Mouse (Mus musculus) left cerebral cortex, adult 2 months (tissue): ENCODE data around the gene Sh3gl1. TPM values are rescaled to one million over a fixed set of nuclear protein-coding genes. Genes with fewer than 3 reads are reported as not detected.

Source experiments
- DNase-seq, 2 experiments: peaks; one replicate each; pipeline ENCODE4 v3.0.0; 2021 to 2022; ENCODE audit warnings: low spot score in 2 of 2, mixed read lengths in 1 of 2; ENCODE audit errors: extremely low spot score in 1 of 2
- H3K27ac ChIP-seq: fragments of 200-600 bp; 2 replicates; pipeline ENCODE4 v1.8.1; 2022
- H3K4me3 ChIP-seq: fragments of 200-600 bp; 2 replicates; pipeline ENCODE4 v1.8.1; 2022
- CTCF ChIP-seq: fragments of 200-600 bp; IDR thresholded peaks from 2 replicates; pipeline ENCODE4 v1.8.1; 2022; ENCODE audit warnings: antibody characterized with exemption, mild to moderate bottlenecking, moderate library complexity
- intact Hi-C: fragments of 180-260 bp; cut with DNase I; formaldehyde crosslinking; loops from one replicate; pipeline ENCODE4 v1.15.1; 2025
- total RNA-seq, 2 experiments: library from RNA; stranded (reverse); gene quantifications; 2 replicates each; pipeline ENCODE4 v1.2.3; 2021

Sh3gl1 gene
- total RNA-seq, 2 experiments from 2014 or later = 38.9 to 43.2 TPM

DNA sequence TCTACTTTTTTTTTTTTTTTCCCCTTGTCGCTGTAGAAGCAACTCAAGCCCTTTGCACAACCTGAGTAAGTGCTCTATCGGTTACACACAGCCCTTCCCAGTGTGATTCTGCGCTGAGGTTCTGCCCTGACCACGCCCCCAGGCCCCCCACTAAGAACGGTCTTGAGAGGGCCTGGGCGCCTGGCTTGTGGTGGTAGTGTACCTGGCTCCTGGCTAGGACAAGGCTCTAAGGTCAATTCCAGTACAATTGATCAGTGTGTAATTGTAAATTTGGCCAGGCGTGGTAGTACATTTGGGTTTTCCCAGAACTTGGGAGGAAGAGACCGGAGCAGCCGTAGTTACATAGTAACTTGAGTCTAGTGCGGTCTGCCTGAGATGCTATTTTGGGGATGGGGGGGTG, 29.5 kb downstream of the Sh3gl1 start:
- H3K27ac ChIP-seq = no peak overlapping the region
- intact Hi-C loops = no loop called here
- no peak for TF ChIP-seq CTCF
- DNase-seq = no peak
- H3K4me3 ChIP-seq = no peak overlapping the region

DNA sequence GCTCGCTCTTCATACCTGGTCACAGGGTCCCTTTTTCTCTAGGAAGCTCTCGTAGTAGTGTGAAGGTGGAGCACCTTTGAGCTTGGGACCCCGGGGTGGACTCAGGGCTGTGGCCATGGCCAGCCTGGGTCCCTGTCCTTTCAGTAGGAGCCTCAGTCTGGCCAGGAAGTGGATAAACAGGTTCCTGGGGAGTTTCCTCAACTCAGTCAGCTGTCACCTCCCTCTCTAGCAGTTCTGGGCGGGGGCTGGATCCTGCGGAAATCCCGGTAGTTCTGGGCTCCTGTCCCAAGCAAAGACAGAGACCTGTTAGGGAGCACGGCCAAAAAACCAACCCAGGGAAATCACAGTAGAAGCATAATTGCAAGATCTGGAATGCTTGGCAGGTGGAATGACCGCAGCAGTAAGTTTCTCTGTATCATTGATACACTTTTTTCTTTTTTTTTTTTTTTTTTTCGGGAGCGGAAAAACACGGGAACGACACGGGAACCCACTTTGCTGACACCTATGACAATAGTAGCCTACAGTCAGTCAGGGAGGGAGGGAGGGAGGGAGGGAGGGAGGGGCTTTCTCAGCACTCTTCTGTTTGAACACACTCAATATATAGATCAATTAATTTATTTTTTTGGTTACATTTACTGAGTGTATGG, 30.9 kb downstream of the Sh3gl1 start, which contains the start of the genes Stap2 and Mpnd:
Gene Stap2, minus strand, starts transcription at position 170 of the 647 bp plus-strand sequence.
Gene Mpnd, plus strand, starts transcription at position 297 of the 647 bp plus-strand sequence.
- intact Hi-C loops = no loop called here
- H3K27ac ChIP-seq = no peak within 1 kb of the TSS
- H3K4me3 ChIP-seq = 0 out of 2 replicates have a peak within 1 kb of the TSS, but pooled peaks have one; percentile 33
- no peak for DNase-seq
- no peak for TF ChIP-seq CTCF

DNA sequence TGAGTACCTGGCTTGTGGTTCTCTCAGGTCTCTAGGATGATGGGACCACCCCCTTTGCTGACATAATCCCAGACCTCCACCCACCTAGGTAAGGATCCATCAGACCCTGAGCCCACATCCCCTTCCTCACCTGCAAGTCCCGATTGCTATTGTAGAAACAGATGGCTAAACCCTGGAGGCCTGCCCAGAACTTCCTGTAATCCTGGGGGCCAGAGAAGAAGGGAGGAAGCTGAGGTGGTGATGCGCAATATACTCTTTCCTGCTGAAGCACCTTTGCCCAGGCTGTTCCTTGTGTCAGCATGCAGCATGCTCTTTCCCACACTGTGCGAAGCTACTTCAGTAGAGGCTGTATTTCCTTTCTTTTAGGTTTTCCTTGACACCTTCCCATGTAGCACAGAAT, 33.4 kb downstream of the Sh3gl1 start:
- Histone ChIP-seq H3K4me3 (no peak overlapping the region), H3K27ac (no peak overlapping the region)
- TF ChIP-seq CTCF = no peak
- intact Hi-C loops = no loop called here
- no peak for DNase-seq

DNA sequence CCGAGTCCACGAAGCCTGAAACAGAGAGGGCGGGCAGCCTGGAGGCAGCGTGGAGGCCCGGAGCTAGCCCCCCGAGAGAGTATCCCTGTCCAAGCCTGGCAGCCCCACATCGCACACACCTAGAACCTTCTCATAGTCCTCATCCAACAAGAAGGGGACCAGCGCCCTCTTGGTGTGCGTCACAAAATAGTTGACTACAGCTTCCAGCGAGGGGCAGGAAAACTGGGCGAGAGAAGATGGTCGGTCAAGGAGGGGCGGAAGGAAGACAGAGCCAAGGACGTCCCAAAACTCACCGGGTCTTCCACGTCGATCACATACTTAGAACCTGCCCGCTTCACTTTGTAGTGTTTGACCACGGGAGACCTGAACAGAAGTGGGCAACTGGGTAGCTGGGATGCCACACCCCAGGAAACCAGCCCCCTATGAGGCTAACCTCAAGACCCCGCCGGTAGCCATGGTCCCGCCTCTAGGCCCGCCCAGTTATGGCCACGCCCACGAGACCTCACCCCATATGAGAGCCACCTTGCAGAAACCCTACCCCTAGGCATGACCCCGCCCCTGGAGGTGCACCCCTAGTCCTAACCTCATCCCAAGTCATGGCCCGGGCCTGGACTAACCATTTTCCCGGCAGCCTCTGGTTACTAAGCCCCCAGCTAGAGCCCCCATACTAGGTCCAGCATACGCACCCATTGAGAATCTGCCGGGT, 36.5 kb downstream of the Sh3gl1 start:
- H3K4me3 ChIP-seq = no peak overlapping the region
- TF ChIP-seq CTCF = no peak
- DNase-seq = no peak
- no peak overlapping the region for H3K27ac ChIP-seq
- intact Hi-C loops = no loop called here

DNA sequence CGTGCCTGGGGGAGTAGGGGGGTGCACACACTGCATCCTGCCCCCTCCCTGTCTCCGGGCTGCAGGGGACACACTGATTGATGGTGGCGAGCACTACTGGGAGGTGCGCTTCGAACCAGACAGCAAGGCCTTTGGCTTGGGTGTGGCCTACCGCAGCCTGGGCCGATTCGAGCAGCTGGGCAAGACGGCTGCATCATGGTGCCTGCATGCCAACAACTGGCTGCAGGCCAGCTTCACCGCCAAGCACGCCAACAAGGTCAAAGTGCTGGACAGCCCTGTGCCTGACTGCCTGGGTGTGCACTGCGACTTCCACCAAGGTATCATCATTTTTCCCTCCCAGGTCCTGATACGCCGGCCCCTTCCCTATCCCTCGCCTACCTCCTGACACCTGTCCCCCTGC, 40.4 kb downstream of the Sh3gl1 start:
- DNase-seq = no peak
- H3K27ac ChIP-seq = no peak overlapping the region
- H3K4me3 ChIP-seq = no peak overlapping the region
- intact Hi-C loops = no loop called here
- TF ChIP-seq CTCF = no peak

DNA sequence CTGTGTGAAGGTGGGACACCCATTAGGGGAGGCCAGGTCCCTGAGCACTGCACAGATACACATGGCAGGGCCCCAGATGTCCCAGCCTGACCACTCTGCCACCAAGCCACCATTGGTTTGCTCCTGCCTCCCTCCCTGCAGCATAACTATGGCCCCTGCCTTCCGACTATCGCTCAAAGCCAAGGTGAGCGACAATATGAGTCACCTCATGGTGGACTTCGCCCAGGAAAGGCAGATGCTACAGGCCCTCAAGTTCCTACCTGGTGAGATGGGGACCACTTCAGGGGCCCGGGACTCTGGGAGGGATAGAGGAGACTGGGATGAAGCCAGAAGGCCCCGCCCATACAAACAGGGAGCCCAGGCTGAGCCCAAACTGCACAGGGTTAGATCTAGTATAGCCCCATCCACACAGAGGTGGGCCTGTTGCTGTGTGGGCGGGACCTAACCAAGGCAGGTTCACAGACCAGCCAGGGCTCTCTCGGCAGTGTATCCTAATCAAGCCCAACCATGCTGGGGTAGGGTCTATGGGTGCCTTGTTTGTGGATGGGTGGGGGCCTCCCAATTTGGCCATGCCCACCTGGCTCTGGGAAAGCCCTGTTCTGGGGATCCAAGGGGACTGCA, 46.0 kb downstream of the Sh3gl1 start:
- TF ChIP-seq CTCF = no peak
- intact Hi-C loops = no loop called here
- H3K27ac ChIP-seq = no peak overlapping the region
- no peak for DNase-seq
- H3K4me3 ChIP-seq = no peak overlapping the region

DNA sequence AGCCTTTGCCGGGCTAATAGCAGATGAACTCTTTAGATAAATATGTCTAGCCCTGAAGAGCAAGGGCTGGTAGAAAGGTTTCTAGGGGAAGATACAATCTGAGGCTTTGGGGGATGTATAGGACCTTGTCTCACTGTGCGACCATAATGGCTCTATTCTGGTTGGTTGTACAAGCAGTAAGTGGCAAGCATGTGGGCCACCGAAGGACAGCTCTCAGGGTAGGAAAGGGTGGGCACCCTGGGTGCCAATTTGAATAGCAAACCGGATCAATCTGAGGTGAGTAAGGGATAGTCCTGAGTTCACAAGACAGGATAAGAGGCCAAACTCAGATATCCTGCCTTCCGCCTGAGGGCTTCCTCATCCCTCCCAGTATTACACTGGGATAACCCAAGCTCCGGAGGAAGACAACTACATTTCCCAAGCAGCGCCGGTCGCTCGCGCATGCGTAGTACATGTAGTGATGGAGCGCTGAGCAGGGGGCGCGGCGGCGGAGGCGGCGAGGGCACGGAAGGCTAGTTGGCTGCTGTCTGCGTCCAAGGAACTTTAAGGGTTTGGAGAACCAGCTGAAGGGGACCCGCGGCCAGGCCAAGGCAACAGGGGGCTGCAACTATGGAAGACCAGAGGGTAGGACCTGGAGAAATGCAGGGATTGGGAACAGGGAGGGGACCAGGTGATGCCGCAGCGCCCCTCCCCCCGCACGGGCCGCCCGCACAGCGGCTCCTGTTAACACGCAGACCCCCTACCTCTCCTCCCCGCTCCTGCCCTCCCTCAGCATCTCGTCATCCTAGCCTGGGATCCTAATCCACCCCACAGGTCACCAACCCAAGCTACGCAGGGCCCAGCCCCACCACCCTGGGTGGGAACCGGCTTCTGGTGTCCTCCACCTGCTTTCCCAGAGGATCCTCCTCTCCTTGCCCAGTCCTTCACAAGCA, 50.1 kb downstream of the Sh3gl1 start, which contains the start of gene Fsd1:
Gene Fsd1, plus strand, starts transcription at position 480 of the 932 bp plus-strand sequence.
- Histone ChIP-seq H3K4me3 (peak within 1 kb of the TSS; percentile 73), H3K27ac (peak within 1 kb of the TSS; percentile 88)
- TF ChIP-seq CTCF = no peak
- intact Hi-C loops = no loop called here
- peak; percentile 80 to 85 for DNase-seq

DNA sequence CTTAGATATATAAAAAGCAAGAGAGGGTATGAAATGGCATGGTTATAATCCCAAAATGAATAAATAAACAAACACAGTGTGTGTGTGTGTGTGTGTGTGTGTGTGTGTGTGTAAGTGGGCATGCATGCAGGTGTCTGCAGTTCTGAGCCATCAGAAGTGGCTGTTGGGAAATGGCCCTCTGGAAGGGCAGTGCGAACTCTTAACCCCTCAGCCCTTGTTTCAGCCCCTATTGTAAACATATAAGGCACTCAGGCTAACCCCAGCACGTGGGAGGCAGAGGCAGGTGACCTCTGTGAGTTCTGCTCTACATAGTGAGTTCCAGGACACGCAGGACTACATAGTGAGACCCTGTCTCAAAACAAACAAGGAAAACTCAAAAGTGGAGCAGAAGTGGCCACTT, 59.1 kb downstream of the Sh3gl1 start:
- no peak overlapping the region for H3K4me3 ChIP-seq
- intact Hi-C loops = loop anchor here (2.0 kb wide), 1 partner anchor 34 kb away; no protein-coding TSS in a partner anchor
- DNase-seq = no peak
- no peak overlapping the region for H3K27ac ChIP-seq
- no peak for TF ChIP-seq CTCF

DNA sequence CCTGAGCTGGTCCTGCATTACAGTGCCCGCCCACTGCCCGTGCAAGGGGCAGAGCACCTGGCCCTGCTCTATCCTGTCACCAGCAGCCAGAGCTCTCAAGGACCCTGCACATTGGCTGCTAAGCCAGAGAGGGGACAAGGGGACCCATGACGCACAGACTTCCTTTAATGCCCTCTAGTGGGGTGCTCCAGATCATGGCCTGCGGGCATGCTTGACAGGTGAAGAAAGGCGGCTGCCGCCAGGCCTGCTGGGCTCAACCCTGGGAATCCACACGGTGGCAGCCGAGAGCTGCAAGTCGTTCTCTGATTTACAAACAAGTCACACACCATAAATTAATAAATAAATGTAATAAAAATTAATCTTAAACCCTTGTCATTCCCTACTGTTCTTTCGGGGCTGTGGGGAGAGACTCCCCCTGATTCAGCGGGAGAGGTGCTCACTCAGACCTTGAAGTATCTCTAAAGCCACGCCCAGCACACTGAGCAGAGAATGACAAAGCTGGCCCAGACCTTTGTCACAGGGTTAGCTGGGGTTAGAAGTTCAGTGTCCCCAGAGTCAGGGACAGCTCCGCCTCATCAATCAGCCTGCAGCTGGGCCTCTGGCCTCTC, 60.1 kb downstream of the Sh3gl1 start:
- intact Hi-C loops = loop anchor here (2.0 kb wide), 1 partner anchor 34 kb away; no protein-coding TSS in a partner anchor
- peak; percentile 92 for TF ChIP-seq CTCF
- DNase-seq = peak; percentile 76 to 78
- no peak overlapping the region for H3K27ac ChIP-seq
- no peak overlapping the region for H3K4me3 ChIP-seq

DNA sequence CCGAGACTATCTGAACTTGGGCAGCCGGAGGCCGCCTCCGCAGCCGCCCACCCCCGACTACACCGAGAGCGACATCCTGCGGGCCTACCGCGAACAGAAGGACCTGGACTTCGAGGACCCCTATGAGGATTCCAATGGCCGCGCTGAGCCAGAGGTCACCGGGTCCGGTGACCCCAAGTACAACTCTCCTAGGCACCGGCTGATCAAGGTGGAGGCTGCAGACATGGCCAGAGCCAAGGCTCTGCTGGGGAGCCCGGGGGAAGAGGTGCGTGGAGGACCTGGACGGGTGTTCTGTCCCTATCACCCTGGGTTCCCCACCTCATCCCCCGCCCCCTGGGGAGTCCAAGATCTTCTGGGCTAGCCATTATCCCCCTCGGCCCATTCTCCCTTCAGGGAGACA, 65.0 kb downstream of the Sh3gl1 start:
- Histone ChIP-seq H3K27ac (no peak overlapping the region), H3K4me3 (peak overlapping the region; percentile 58)
- no peak for TF ChIP-seq CTCF
- no peak for DNase-seq
- intact Hi-C loops = no loop called here
